8 mouse cellular contexts compared by ENCODE assay signal in genomic region chr2:25931249-25931859, GRCm38 (mm10). TPM values are rescaled to one million over a fixed set of nuclear protein-coding genes. Genes with fewer than 3 reads are reported as not detected.
A peak's percentile ranks its signal among the peaks of the same experiment; 100 is the strongest.
DNase-seq lines count a peak whose midpoint lies in the region; ATAC-seq and TF ChIP-seq lines count a peak whose summit lies in the region.
"Had no signal": no experiment of that assay in that cellular context is flagged by ENCODE, and none has a peak within 500 bp of the region (broad histone marks: within the 10 kb centered on the region; RNA-seq: fewer than 3 reads in every experiment).

No protein-coding gene starts in this region.

- H3K27me3 ChIP-seq in kidney, adult 2 months (replicated peaks; ENCODE audit: control insufficient read depth, insufficient read depth, low read length): no peaks in the 10 kb centered on the region
- H3K27me3 ChIP-seq in embryonic facial prominence, embryonic 11.5 days (ENCODE audit: control insufficient read depth, insufficient read depth, low read length): no peaks in the 10 kb centered on the region
- H3K27me3 ChIP-seq: lung, embryonic 15.5 days had no signal

- H3K27ac ChIP-seq in kidney, adult 2 months (ENCODE audit: insufficient read depth, low read depth, low read length): no peak overlapping the region
- no peak overlapping the region for H3K27ac ChIP-seq in embryonic facial prominence, embryonic 11.5 days (replicated peaks; ENCODE audit: low read depth, low read length)
- H3K27ac ChIP-seq: lung, embryonic 15.5 days had no signal

- WGBS in kidney, adult 2 months: 79% methylated on average over 6 of the region's 6 CpGs
- WGBS in embryonic facial prominence, embryonic 11.5 days: 83% methylated on average over 6 of the region's 6 CpGs

- H3K4me3 ChIP-seq in kidney, adult 2 months (ENCODE audit: insufficient read depth, low read depth, low read length): no peak overlapping the region
- H3K4me3 ChIP-seq in embryonic facial prominence, embryonic 11.5 days (ENCODE audit: low read depth, low read length): no peak overlapping the region
- H3K4me3 ChIP-seq: lung, embryonic 15.5 days had no signal

- TF ChIP-seq POLR2A in kidney, adult 2 months (IDR thresholded peaks at IDR 0.05; ENCODE audit: low read depth, low read length): no peak

- no peaks in the 10 kb centered on the region for H3K4me1 ChIP-seq in kidney, adult 2 months (ENCODE audit: control insufficient read depth, insufficient read depth, low read length)
- H3K4me1 ChIP-seq in embryonic facial prominence, embryonic 11.5 days (ENCODE audit: control insufficient read depth, insufficient read depth, low read length): no peaks in the 10 kb centered on the region
- H3K4me1 ChIP-seq: lung, embryonic 15.5 days had no signal

- H3K4me2 ChIP-seq in embryonic facial prominence, embryonic 11.5 days (ENCODE audit: low read depth, low read length): no peak overlapping the region
- H3K4me2 ChIP-seq: lung, embryonic 15.5 days had no signal

- ATAC-seq in embryonic facial prominence, embryonic 11.5 days (replicated peaks; ENCODE audit: insufficient number of reproducible peaks, low FRiP score, low TSS enrichment, low read depth): 0 out of 2 replicates have a peak, but pooled peaks have one; percentile 39
- ATAC-seq in megakaryocyte-erythroid progenitor cell, adult 5-6 weeks (replicated peaks; ENCODE audit: low FRiP score, low TSS enrichment, poor library complexity, severe bottlenecking): peak; percentile 46; the same call in 1 of the 2 replicates

- no peaks in the 10 kb centered on the region for H3K9me3 ChIP-seq in embryonic facial prominence, embryonic 11.5 days (replicated peaks; ENCODE audit: control insufficient read depth, low read length)
- H3K9me3 ChIP-seq: lung, embryonic 15.5 days had no signal

- DNase-seq in kidney, adult 2 months: peak; percentile 32
- DNase-seq in kidney, adult 11 months: no peak
- DNase-seq in CD4-positive, CD25-positive, alpha-beta regulatory T cell, adult 2 months (ENCODE audit: low read depth, low spot score): peak; percentile 67
- peak; percentile 61 for DNase-seq in NIH3T3 (ENCODE audit: low read depth)
- DNase-seq in embryonic facial prominence, embryonic 11.5 days (ENCODE audit: low spot score): peak; percentile 45
- DNase-seq in layer of hippocampus, postnatal 14 days (ENCODE audit: low spot score in 2 of 2): no peak

- H3K36me3 ChIP-seq in kidney, adult 2 months (ENCODE audit: control insufficient read depth, insufficient read depth, low read length): peaks cover 7% of the 10 kb centered on the region
- peaks cover 10% of the 10 kb centered on the region for H3K36me3 ChIP-seq in embryonic facial prominence, embryonic 11.5 days (replicated peaks; ENCODE audit: control insufficient read depth, insufficient read depth, low read depth, low read length)

- TF ChIP-seq CTCF in kidney, adult 2 months (conservative IDR thresholded peaks at IDR 0.05; ENCODE audit: insufficient read depth, insufficient read length, low read depth, low read length): peak; percentile 54

- H3K9ac ChIP-seq in embryonic facial prominence, embryonic 11.5 days (replicated peaks; ENCODE audit: low read length): no peak overlapping the region
- H3K9ac ChIP-seq: lung, embryonic 15.5 days had no signal

RNA-seq across cellular contexts. Expression of gene Camsap1, which starts 51.7 kb away (rescaled TPM):
- 6.3 and 7.1 TPM in 2 replicates for polyA plus RNA-seq in kidney, adult 2 months (2012; rRNA removed)
- 20.5 and 25.1 TPM in 2 replicates for polyA plus RNA-seq in embryonic facial prominence, embryonic 11.5 days (2014; fragmentation: Nextera tagmentation; extraction: Ambion mirVana)
- total RNA-seq in megakaryocyte-erythroid progenitor cell, adult 5-6 weeks (2014; fragmentation: Nextera tagmentation): 18.2 and 37.5 TPM in 2 replicates
- 25.9 and 44.6 TPM in 2 replicates for total RNA-seq in megakaryocyte-erythroid progenitor cell, adult 5-6 weeks (2017)
- 100 to 1,000 TPM; 120 to 125 TPM for total RNA-seq in layer of hippocampus, postnatal 14 days (2021)

Comparison
In these comparisons a context has a peak if more than half of its experiments do, and no peak if none do; other contexts are left out.
1. DNase-seq: peak in kidney, adult 2 months (single experiment), CD4-positive, CD25-positive, alpha-beta regulatory T cell, adult 2 months (single experiment), NIH3T3 (single experiment) and embryonic facial prominence, embryonic 11.5 days (single experiment); none in kidney, adult 11 months (single experiment) and layer of hippocampus, postnatal 14 days (0 of 2).